Mouse (Mus musculus) heart, postnatal 36 days (tissue): ENCODE measurements around the gene 1700088E04Rik. TPM values are rescaled to one million over a fixed set of nuclear protein-coding genes. Genes with fewer than 3 reads are reported as not detected.

Experiments
- DNase-seq, 2 experiments: peaks; one replicate each; pipeline ENCODE4 v3.0.0; 2021 to 2022
- intact Hi-C: fragments of 180-260 bp; cut with DNase I; formaldehyde crosslinking; loops from one replicate; pipeline ENCODE4 v1.15.1; 2025
- total RNA-seq, 2 experiments: library from RNA; stranded (reverse); gene quantifications; 2 replicates each; pipeline ENCODE4 v1.2.3; 2021

1700088E04Rik gene
- total RNA-seq, 2 experiments from 2014 or later: 1.3 to 2.8 TPM

- intact Hi-C loops: no loop called here
- no peak for DNase-seq
These were observed 37.8 kb downstream of the 1700088E04Rik start for GRCm38 (mm10) chr15:79103264-79103663.

GRCm38 (mm10) chr15:79101531-79101930 is 39.5 kb downstream of the 1700088E04Rik start:
- no peak for DNase-seq
- intact Hi-C loops: no loop called here

- DNase-seq: no peak
- intact Hi-C loops: no loop called here
These were observed 40.7 kb downstream of the 1700088E04Rik start for GRCm38 (mm10) chr15:79100391-79100790.

- intact Hi-C loops: no loop called here
- DNase-seq: no peak
These were observed 41.6 kb downstream of the 1700088E04Rik start for GRCm38 (mm10) chr15:79099456-79099855.

GRCm38 (mm10) chr15:79098868-79099267 is 42.2 kb downstream of the 1700088E04Rik start:
- peak in 1 of 2 experiments; percentile 35 for DNase-seq
- intact Hi-C loops: no loop called here

GRCm38 (mm10) chr15:79098220-79098619 is 42.8 kb downstream of the 1700088E04Rik start:
- intact Hi-C loops: no loop called here
- no peak for DNase-seq

GRCm38 (mm10) chr15:79097611-79098025 is 43.4 kb downstream of the 1700088E04Rik start:
- intact Hi-C loops: loop anchor here (2.0 kb wide), 1 partner anchor 13 kb away; no protein-coding TSS in a partner anchor

GRCm38 (mm10) chr15:79097135-79097534 is 43.9 kb downstream of the 1700088E04Rik start:
- intact Hi-C loops: loop anchor here (2.0 kb wide), 1 partner anchor 14 kb away; no protein-coding TSS in a partner anchor
- DNase-seq: no peak

More at GRCm38 (mm10) chr15:79097611-79098025, 43.4 kb downstream of the 1700088E04Rik start:
- DNase-seq: peak; percentile 57 to 64

- intact Hi-C loops: loop anchor here (2.0 kb wide), 1 partner anchor 14 kb away; no protein-coding TSS in a partner anchor
- no peak for DNase-seq
These were observed 44.5 kb downstream of the 1700088E04Rik start for GRCm38 (mm10) chr15:79096556-79096955.

- no peak for DNase-seq
- intact Hi-C loops: no loop called here
These were observed 45.6 kb downstream of the 1700088E04Rik start for GRCm38 (mm10) chr15:79095483-79095882.

- DNase-seq: no peak
- intact Hi-C loops: loop anchor here (1.0 to 2.0 kb wide), 2 partner anchors 34 to 55 kb away; no protein-coding TSS in a partner anchor
These were observed 47.8 kb downstream of the 1700088E04Rik start for GRCm38 (mm10) chr15:79093083-79093839.

- intact Hi-C loops: loop anchor here (2.0 kb wide), 1 partner anchor 35 kb away; no protein-coding TSS in a partner anchor
- DNase-seq: no peak
These were observed 48.8 kb downstream of the 1700088E04Rik start for GRCm38 (mm10) chr15:79092284-79092683.

- intact Hi-C loops: no loop called here
- no peak for DNase-seq
These were observed 61.5 kb downstream of the 1700088E04Rik start for GRCm38 (mm10) chr15:79079567-79079966.

Other genes starting within 250 kb of the 1700088E04Rik start
- gene Gm49510, start 241.6 kb downstream of the 1700088E04Rik start, total RNA-seq: not detected
- 1 to 10 TPM; 5.8 to 6.5 TPM for gene Sh3bp1, start 241.5 kb downstream of the 1700088E04Rik start, total RNA-seq
- gene Pdxp, start 227.3 kb downstream of the 1700088E04Rik start, total RNA-seq: under 1 TPM; 0.60 to 0.78 TPM
- gene Lgals1, start 214.5 kb downstream of the 1700088E04Rik start, total RNA-seq: 100 to 1,000 TPM; 180 to 208 TPM
- gene Nol12, start 206.3 kb downstream of the 1700088E04Rik start, total RNA-seq: 10 to 100 TPM; 14.2 to 16.2 TPM
- 10 to 100 TPM; 36.7 to 40.3 TPM for gene Triobp, start 193.5 kb downstream of the 1700088E04Rik start, total RNA-seq
- 100 to 1,000 TPM in 1 of 2 experiments, 10 to 100 TPM in 1; 79.2 to 117 TPM for gene H1f0, start 112.8 kb downstream of the 1700088E04Rik start, total RNA-seq
- gene Galr3, start 99.4 kb downstream of the 1700088E04Rik start, total RNA-seq: not detected
- 1 to 10 TPM; 7.7 to 8.1 TPM for gene Ankrd54, start 78.4 kb downstream of the 1700088E04Rik start, total RNA-seq
- gene Eif3l, start 66.1 kb downstream of the 1700088E04Rik start, total RNA-seq: 10 to 100 TPM; 71.6 to 72.7 TPM
- gene Micall1, start 32.4 kb downstream of the 1700088E04Rik start, total RNA-seq: 10 to 100 TPM; 39.0 to 50.1 TPM
- 100 to 1,000 TPM; 132 to 146 TPM for gene Polr2f, start 244 bp downstream of the 1700088E04Rik start, total RNA-seq
- 1 to 10 TPM; 1.4 to 1.6 TPM for gene Sox10, start 24.0 kb upstream of the 1700088E04Rik start, total RNA-seq
- 10 to 100 TPM; 22.4 to 24.1 TPM for gene Pick1, start 87.9 kb upstream of the 1700088E04Rik start, total RNA-seq
- under 1 TPM; 0.89 to 0.95 TPM for gene Gm49486, start 88.1 kb upstream of the 1700088E04Rik start, total RNA-seq
- under 1 TPM; 0.53 to 0.62 TPM for gene Slc16a8, start 113.5 kb upstream of the 1700088E04Rik start, total RNA-seq
- under 1 TPM in 1 of 2 experiments, not detected in 1; 0.50 TPM for gene Baiap2l2, start 144.3 kb upstream of the 1700088E04Rik start, total RNA-seq
- 1 to 10 TPM; 8.1 to 8.7 TPM for gene Pla2g6, start 187.1 kb upstream of the 1700088E04Rik start, total RNA-seq
- 10 to 100 TPM in 1 of 2 experiments, 1 to 10 TPM in 1; 9.0 to 10.5 TPM for gene Maff, start 205.4 kb upstream of the 1700088E04Rik start, total RNA-seq